20 mouse cellular contexts compared by ENCODE assay signal in genomic region chr7:56128080-56128479, GRCm38 (mm10).
"Had no signal": no experiment of that assay in that cellular context is flagged by ENCODE, and none has a peak within 500 bp of the region (broad histone marks: within the 10 kb centered on the region; RNA-seq: fewer than 3 reads in every experiment).

No protein-coding gene starts in this region.

- ATAC-seq: midbrain, embryonic 16.5 days had no signal

- H3K27ac ChIP-seq: midbrain, embryonic 10.5 days; midbrain, embryonic 12.5 days; neural tube, embryonic 13.5 days; neural tube, embryonic 15.5 days; stomach, embryonic 15.5 days; stomach, postnatal 0 days had no signal

- H3K9me3 ChIP-seq: midbrain, embryonic 10.5 days; midbrain, embryonic 12.5 days; neural tube, embryonic 13.5 days; neural tube, embryonic 15.5 days; stomach, embryonic 15.5 days had no signal

- H3K9ac ChIP-seq: lung, embryonic 14.5 days; midbrain, embryonic 12.5 days; neural tube, embryonic 13.5 days; neural tube, embryonic 15.5 days; stomach, embryonic 15.5 days had no signal

- H3K4me1 ChIP-seq: midbrain, embryonic 10.5 days; midbrain, embryonic 12.5 days; neural tube, embryonic 13.5 days; neural tube, embryonic 15.5 days; stomach, embryonic 15.5 days had no signal

- H3K4me3 ChIP-seq: midbrain, embryonic 10.5 days; midbrain, embryonic 12.5 days; myocyte; neural tube, embryonic 13.5 days; neural tube, embryonic 15.5 days; stomach, embryonic 15.5 days had no signal

- DNase-seq: lung, adult 18-20 months; lung, embryonic 14.5 days; lung, postnatal 10 days; lung, postnatal 4 days; midbrain, embryonic 14.5 days; retina, postnatal 1 day; right cerebral cortex, adult 18-20 months; right cerebral cortex, postnatal 25 days; right cerebral cortex, postnatal 4 days; thymus, adult 2 months; thymus, postnatal 25 days; thymus, postnatal 4 days had no signal

- H3K4me2 ChIP-seq: lung, embryonic 14.5 days; midbrain, embryonic 12.5 days; neural tube, embryonic 13.5 days; neural tube, embryonic 15.5 days; stomach, embryonic 15.5 days had no signal

- H3K27me3 ChIP-seq: midbrain, embryonic 12.5 days; neural tube, embryonic 13.5 days; neural tube, embryonic 15.5 days; stomach, embryonic 15.5 days had no signal
